Mouse (Mus musculus) spleen, adult 2 months (tissue): ENCODE data around the gene Mto1. TPM values are rescaled to one million over a fixed set of nuclear protein-coding genes. Genes with fewer than 3 reads are reported as not detected.
"Not testable (repeated sequence)": the region's sequence is repeated elsewhere in the genome, so short reads cannot be mapped to it uniquely, and the experiment has no call there.

ENCODE experiments used
- DNase-seq, 2 experiments: peaks; one replicate each; pipeline versions ENCODE4 v3.0.0 to v3.0.0-alpha.2; 2012 to 2021; ENCODE audit warnings: low spot score in 2 of 2, low read depth in 1 of 2
- H3K27ac ChIP-seq: fragments of 200-500 bp; 2 replicates; pipeline ENCODE4 v1.5.1; 2012; ENCODE audit warnings: low read length, inconsistent platforms; ENCODE audit not compliant: insufficient read depth
- H3K27me3 ChIP-seq: fragments of 200-500 bp; 2 replicates; pipeline ENCODE4 v1.6.1; 2012; ENCODE audit warnings: mild to moderate bottlenecking, moderate library complexity, low read length, inconsistent platforms; ENCODE audit not compliant: control insufficient read depth, insufficient read depth
- H3K36me3 ChIP-seq: fragments of 200-500 bp; 2 replicates; pipeline ENCODE4 v1.6.1; 2012; ENCODE audit warnings: mild to moderate bottlenecking, low read length, inconsistent platforms; ENCODE audit not compliant: control insufficient read depth, insufficient read depth
- H3K4me1 ChIP-seq: fragments of 200-500 bp; 2 replicates; pipeline ENCODE4 v1.6.1; 2011; ENCODE audit warnings: inconsistent platforms; ENCODE audit not compliant: control insufficient read depth, insufficient read depth, insufficient read length
- H3K4me3 ChIP-seq: fragments of 200-500 bp; 2 replicates; pipeline ENCODE4 v1.5.1; 2011; ENCODE audit warnings: mild to moderate bottlenecking, inconsistent platforms; ENCODE audit not compliant: insufficient read depth, insufficient read length; ENCODE audit errors: extremely low read depth
- CTCF ChIP-seq: fragments of 200-500 bp; IDR thresholded peaks from 2 replicates; pipeline ENCODE4 v1.5.1; 2011; ENCODE audit warnings: mild to moderate bottlenecking, inconsistent platforms; ENCODE audit not compliant: insufficient read depth, insufficient read length, insufficient replicate concordance; ENCODE audit errors: extremely low read depth
- POLR2A ChIP-seq: fragments of 200-500 bp; IDR thresholded peaks from 2 replicates; pipeline ENCODE4 v1.6.1; 2011; ENCODE audit warnings: low read depth, low read length, inconsistent platforms
- WGBS: fragments of 180-500 bp; shearing (Covaris S2); methylation state at CpG from one replicate; pipeline ENCODE4 v1.1.7; 2018; 5-methylcytosine and 5-hydroxymethylcytosine counted together
- polyA plus RNA-seq: library from polyadenylated mRNA; depleted of rRNA; stranded (reverse); fragments of >200 nt; gene quantifications from 2 replicates; pipeline ENCODE4 v1.2.3, GENCODE M21; 2012

Gene Mto1
- polyA plus RNA-seq, 1 experiment = 9.3 TPM

- H3K27ac ChIP-seq = no peak overlapping the region
- no peaks in the 10 kb centered on the region for H3K27me3 ChIP-seq
- 93% methylated on average over 2 of the region's 2 CpGs for WGBS
Observed at GRCm38 (mm10) chr9:78475383-78475780, 27.4 kb downstream of the Mto1 start.

DNA sequence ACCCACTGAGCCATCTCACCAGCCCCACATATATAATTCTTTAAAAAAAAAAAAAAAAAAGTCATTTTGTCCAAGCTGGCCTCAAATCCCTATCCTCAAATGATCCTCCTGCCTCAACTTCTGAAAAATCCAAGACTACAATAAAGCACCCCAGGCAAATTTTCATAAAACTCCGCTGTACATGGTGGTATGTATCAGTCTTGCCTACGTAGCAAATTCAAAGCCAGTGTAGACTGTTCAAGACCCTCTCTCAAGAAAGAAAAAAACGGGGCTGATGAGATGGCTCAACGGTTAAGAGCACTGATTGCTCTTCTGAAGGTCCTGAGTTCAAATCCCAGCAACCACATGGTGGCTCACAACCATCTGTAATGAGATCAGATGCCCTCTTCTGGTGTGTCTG lies 27.9 kb downstream of the Mto1 start:
- TF ChIP-seq CTCF (no peak), POLR2A (no peak)
- H3K4me1 ChIP-seq = no peaks in the 10 kb centered on the region
- no peak overlapping the region for H3K27ac ChIP-seq
- no peak for DNase-seq
- H3K27me3 ChIP-seq = no peaks in the 10 kb centered on the region
- H3K4me3 ChIP-seq = no peak overlapping the region
- WGBS = 83% methylated on average over 4 of the region's 4 CpGs
- H3K36me3 ChIP-seq = peaks cover 32% of the 10 kb centered on the region

More at GRCm38 (mm10) chr9:78475383-78475780, 27.4 kb downstream of the Mto1 start:
- no peak for DNase-seq
- TF ChIP-seq POLR2A (no peak), CTCF (no peak)
- Histone ChIP-seq H3K4me3 (no peak overlapping the region), H3K36me3 (peaks cover 36% of the 10 kb centered on the region), H3K4me1 (no peaks in the 10 kb centered on the region)

- H3K27ac ChIP-seq = no peak overlapping the region
- no peak for DNase-seq
- TF ChIP-seq CTCF (no peak), POLR2A (no peak)
- 48% methylated on average over 1 of the region's 1 CpGs for WGBS
- H3K4me3 ChIP-seq = no peak overlapping the region
- H3K27me3 ChIP-seq = no peaks in the 10 kb centered on the region
- no peaks in the 10 kb centered on the region for H3K4me1 ChIP-seq
- H3K36me3 ChIP-seq = peaks cover 31% of the 10 kb centered on the region
Observed at GRCm38 (mm10) chr9:78476531-78477020, 28.6 kb downstream of the Mto1 start.

DNA sequence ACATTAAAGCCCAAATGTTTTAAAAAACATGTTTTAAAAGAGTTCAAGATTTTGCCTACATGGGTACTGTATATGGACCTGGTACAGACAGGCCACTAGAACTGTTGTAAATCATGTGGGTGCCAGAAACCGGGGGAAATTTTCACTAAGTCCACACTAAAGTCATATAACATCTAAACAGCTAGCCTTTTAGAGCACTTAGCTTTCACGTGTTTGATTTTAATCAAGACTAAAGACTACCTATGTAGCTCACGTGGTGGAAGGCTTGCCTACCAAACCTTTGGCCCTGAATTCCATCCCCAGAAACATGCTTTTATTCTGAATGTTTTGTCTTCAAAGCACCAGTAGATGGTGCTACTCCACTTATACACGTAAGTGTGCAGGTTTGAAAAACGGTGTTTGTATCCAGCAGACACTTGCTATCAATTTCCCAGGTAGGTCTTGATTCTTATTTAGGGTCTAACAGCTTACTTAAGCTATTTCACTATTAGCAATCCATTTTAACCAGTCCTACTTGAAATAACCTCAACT lies 29.1 kb downstream of the Mto1 start:
- 32% methylated on average over 5 of the region's 5 CpGs for WGBS
- Histone ChIP-seq H3K4me3 (no peak overlapping the region), H3K27ac (no peak overlapping the region), H3K27me3 (no peaks in the 10 kb centered on the region), H3K4me1 (no peaks in the 10 kb centered on the region), H3K36me3 (peaks cover 31% of the 10 kb centered on the region)
- no peak for TF ChIP-seq CTCF
- TF ChIP-seq POLR2A = no peak
- peak in 1 of 2 experiments; percentile 57 for DNase-seq

DNA sequence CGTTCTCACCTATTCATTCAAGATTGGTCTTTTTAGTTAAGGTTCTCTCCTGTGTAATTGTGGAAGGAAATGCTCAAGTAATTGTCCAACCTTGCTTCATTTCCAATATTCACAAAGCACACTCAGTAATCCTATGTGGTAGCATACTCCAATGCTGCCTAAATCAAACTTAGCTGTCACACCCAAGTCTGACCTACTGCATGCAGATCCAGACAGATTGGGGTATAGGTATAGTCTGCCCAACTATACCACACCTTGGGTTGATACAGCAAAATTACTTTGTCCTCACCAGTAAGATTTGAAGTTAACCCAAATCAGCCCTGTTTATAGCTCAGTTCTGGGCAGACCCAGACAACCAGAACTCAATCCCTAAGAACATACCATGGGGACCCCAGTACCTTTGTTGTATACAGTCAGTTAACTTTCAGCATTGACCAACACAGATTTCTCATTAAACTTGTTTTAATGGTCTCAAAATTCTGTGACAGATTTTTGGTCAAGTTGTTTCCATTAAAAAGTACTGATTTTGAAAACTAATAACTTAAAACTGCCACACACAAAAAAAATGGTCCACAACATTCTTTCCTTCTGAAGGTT lies 30.1 kb downstream of the Mto1 start:
- peaks cover 31% of the 10 kb centered on the region for H3K36me3 ChIP-seq
- H3K4me1 ChIP-seq, DNase-seq, H3K27ac ChIP-seq, H3K27me3 ChIP-seq, H3K4me3 ChIP-seq: not testable (repeated sequence)
- WGBS = 74% methylated on average over 1 of the region's 1 CpGs

- not testable (repeated sequence) for H3K27ac ChIP-seq, DNase-seq, H3K4me1 ChIP-seq, H3K4me3 ChIP-seq, H3K27me3 ChIP-seq
- WGBS = 44% methylated on average over 8 of the region's 8 CpGs
- H3K36me3 ChIP-seq = peaks cover 31% of the 10 kb centered on the region
Observed at GRCm38 (mm10) chr9:78479308-78479707, 31.3 kb downstream of the Mto1 start.

- Histone ChIP-seq H3K4me3 (peak overlapping the region; percentile 25; the same call in 1 of the 2 replicates), H3K36me3 (peaks cover 31% of the 10 kb centered on the region), H3K27ac (peak overlapping the region; percentile 34; the same call in 1 of the 2 replicates)
- not testable (repeated sequence) for H3K4me1 ChIP-seq, H3K27me3 ChIP-seq, DNase-seq
- 8% methylated on average over 13 of the region's 13 CpGs for WGBS
Observed at GRCm38 (mm10) chr9:78480227-78480626, 32.2 kb downstream of the Mto1 start.
